Mouse (Mus musculus): ENCODE data around the gene Nxpe3.

The Nxpe3 gene

DNA sequence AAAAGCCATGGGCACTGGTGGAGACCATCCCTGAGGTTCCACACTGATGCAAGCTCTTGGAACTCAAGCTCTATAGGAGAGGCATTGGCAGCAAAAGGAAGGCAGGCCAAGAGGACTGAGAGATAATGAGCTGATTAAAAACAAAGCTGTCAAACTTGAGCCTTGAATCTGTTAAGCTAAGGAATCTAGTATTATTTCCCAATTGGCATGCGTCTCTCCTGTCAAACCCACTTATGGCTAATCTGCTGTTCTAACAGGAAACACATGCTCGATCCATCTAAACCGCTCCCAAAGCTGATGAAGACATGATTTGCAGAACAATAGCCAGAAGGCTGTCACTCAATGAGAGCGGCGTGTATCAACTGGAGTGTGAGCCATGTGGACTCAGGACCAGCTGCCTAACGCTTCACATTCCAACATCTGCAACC lies 87.6 kb downstream of the Nxpe3 start:
- no peak for DNase-seq

DNA sequence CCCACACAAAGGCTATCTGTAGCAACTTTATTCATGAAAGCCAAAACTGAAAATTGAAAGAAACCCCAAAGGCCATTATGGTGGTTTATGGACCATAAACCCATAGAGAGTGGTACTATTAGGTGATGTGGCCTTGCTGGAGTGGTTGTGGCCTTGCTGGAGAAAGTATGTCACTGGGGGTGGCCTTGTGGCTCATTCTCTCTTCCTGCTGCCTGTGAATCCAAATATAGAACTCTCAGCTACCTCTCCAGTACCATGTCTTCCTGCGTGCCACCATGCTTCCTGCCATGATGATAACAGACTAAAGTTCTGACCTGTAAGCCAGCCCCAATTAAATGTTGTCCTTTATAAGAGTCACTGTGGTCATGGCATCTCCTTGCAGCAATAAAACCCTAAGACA lies 90.3 kb downstream of the Nxpe3 start:
- DNase-seq, result no peak

DNA sequence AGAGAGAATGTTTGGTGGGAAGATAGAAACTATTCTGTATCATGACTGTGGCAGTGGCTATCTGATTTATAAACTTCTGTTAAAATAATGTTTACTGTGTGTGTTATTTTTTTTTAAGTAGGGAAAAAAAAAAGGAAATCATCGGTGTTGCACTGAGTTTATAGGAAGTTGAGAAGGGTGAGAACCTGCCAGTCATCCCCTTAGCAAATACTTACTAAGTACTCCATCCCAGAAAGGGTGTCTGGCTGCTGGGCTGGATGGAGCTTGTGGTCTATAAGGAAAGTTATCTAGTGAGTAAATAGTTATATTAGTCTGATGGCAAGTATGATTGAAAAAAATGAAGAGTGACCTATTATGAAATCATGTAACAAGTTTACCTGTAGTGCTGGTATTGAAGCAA lies 93.5 kb downstream of the Nxpe3 start:
- DNase-seq, result no peak

DNA sequence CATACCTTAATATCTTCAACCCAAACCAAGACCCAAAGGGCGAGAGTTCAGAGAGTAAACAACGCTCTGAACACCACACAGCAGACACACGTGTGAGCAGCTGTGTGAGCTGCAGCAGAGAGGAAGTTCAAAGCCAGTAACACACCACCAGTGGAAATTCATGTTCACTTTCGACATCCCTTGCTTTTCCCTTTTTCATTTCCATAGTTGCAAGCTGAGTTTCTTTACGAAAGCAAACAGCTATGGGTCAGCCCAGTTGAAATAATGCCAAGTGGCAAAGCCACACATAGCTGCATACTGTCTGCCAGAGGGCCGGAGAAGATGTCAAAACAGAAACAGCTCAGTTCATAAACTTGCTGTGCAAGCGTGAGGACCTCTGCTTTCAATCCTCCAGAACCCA lies 96.2 kb downstream of the Nxpe3 start:
- no peak for DNase-seq

DNA sequence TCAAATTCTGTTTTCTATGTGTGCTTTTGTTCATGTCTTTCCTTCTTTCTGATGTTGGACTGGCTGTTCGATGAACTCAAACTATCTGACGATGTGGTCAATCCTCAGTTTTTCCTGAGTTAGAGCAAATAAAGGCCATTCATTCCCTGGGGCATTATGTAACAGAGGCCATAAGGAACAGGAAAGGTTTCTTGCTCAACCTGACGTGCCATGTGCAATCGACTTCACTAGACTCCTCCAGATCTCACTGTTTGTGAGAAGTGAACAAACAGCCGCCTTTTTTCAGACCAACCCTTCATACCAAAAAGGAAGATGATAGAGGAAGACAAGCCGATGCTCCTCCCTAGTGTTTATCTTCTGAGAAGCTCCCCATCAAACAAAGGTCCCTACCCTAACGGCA lies 104.8 kb downstream of the Nxpe3 start:
- no peak for DNase-seq

All from kidney, postnatal 4 days (tissue).